Mouse (Mus musculus) cerebellum, adult 9-11 months (tissue): ENCODE measurements at regions not wholly inside any gene's neighbourhood (a gene's known extent, or its start where the extent isn't known, plus 50 kb on each side); places are given as distances from the start of the nearest gene placed in this dataset.
"Not testable (repeated sequence)": the region's sequence is repeated elsewhere in the genome, so short reads cannot be mapped to it uniquely, and the experiment has no call there.

Source experiments
- DNase-seq: peaks from one replicate; pipeline ENCODE4 v3.0.0; 2022

GRCm38 (mm10) chr9:25655767-25656513, 174.6 kb downstream of the Eepd1 start:
- peak; percentile 14 for DNase-seq

GRCm38 (mm10) chr9:25656534-25656933, 175.2 kb downstream of the Eepd1 start:
- no peak for DNase-seq

DNA sequence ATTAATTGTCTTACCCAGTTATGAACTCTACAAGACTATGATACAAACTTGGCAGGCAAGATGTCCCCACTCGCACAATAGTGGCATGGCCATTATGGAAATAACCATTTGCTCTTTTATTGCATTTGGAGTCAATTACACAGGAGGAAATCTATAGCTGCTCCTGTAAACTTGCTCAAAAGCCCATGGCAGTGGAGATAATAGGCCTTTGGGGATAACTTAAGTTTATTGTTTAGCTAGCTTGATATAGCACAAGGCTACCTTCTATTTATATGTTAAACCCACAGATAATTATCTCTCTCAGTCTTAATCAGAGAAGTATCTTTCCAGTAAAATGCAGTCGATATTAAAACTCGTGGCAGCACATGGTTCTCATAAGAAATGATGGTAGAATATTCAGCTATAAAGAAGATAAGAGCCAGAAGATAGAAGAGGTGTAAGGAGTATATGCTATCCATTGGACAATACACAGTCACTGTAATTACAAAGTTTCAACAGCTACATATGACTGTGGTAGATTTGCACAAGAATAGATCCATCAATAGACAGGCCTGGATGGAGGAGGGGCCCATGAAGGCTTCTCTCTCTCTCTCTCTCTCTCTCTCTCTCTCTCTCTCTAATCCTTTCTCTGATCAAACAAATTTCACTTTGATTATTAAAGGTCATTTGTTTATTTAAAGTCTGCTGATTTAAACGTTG, 202.4 kb downstream of the Eepd1 start:
- DNase-seq = no peak

GRCm38 (mm10) chr9:25693632-25694031, 212.3 kb downstream of the Eepd1 start:
- peak; percentile 4 for DNase-seq

DNA sequence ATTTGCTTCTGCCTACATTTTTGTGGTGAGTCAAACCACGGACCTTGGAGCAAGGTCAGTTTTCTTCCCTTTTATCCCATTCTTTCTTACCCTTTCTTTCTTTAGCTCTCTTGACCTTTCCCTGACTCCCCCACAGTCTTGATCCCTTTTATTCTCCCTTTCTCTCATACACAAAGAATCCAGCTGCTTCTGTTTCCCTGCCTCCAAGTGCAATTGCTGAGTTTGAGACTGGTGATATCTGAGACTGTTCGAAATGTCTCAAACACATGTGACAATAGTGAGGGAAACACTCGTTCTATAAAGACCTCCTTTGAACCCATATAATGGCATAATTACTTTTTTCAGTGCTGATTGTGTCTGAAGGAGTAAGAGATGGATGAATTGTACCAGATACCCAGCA, 213.7 kb downstream of the Eepd1 start:
- DNase-seq = no peak

- no peak for DNase-seq
These were observed 232.3 kb downstream of the Eepd1 start for GRCm38 (mm10) chr9:25713636-25714035.

DNA sequence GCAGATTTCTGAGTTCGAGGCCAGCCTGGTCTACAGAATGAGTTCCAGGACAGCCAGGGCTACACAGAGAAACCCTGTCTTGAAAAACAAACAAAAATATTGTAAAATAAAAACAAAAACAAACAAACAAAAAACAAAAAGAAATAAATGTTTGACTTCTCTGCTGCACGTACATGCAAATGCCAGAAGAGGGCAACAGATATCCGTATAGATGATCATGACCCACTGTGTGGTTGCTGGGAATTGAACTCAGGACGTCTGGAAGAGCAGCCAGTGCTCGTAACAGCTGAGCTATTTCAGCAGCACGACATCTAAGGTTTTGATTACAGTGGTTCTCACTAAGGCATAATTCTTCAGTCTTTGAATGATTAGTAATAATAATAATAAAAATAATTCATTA, 262.8 kb downstream of the Eepd1 start:
- DNase-seq = no peak

GRCm38 (mm10) chr9:25751138-25751537, 269.8 kb downstream of the Eepd1 start:
- no peak for DNase-seq

DNA sequence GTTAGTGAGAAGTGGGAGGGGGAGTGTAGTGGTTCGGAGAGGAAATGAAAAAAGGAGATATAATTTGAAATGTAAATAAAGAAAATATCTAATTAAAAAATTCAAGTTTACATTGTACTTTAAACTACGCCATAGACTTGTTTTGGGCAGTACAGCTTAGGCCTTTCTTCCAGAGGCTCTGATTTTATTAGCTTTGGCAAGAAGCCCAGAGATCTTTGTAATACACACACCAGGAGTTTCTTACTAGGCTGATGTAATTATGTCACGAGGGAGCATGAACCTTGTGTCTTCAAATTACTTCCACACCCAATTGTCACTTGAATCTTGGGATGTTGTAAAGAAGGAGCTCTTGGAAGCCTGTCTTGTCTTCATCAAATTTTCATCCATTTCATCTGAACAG, 292.6 kb downstream of the Eepd1 start:
- no peak for DNase-seq

GRCm38 (mm10) chr9:25782631-25783030, 301.3 kb downstream of the Eepd1 start:
- no peak for DNase-seq

GRCm38 (mm10) chr9:25795142-25795910, 314.0 kb downstream of the Eepd1 start:
- DNase-seq = no peak

- DNase-seq = no peak
These were observed 328.2 kb downstream of the Eepd1 start for GRCm38 (mm10) chr9:25809562-25809961.

- DNase-seq = no peak
These were observed 351.9 kb downstream of the Eepd1 start for GRCm38 (mm10) chr9:25833295-25833694.

GRCm38 (mm10) chr9:25849914-25850313, 368.6 kb downstream of the Eepd1 start:
- DNase-seq = not testable (repeated sequence)

GRCm38 (mm10) chr9:25850608-25851007, 369.3 kb downstream of the Eepd1 start:
- not testable (repeated sequence) for DNase-seq

DNA sequence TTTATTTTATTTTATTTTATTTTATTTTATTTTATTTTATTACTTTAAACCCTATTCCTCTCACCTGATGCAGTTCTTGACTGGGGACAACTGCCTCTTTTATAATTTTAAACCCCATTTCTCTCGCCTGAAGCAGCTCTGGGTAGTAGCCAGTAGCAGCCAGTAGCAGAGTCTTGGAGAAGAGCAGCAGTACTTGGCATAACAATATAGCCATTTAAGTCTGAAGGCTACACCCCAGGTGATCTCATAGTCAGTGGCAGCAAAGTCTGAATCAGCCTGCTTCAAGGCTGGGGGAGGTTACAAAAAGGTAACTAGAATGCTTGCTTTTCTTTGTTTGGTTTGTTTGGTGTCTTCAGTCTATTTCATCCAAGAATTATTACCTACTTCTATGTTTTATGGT, 373.2 kb downstream of the Eepd1 start:
- DNase-seq = no peak

DNA sequence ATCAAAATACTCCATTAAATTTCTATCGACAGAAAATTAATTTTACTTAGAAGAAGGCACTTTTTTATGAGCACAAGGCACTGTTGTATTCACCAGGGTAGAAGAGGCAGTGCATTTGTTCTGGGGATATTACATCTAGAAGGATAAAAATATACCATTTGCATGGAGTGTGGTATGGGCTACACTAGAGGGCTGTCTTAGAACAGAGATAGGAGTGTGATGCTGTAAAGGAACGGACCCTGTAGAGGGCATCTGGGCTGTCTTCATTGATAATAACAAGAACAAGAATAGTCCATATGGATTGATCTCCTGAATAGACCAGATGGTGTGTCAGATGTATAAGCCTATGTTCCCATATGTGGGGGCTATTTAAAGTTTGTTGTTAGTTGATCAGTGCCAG, 388.9 kb downstream of the Eepd1 start:
- DNase-seq = no peak

GRCm38 (mm10) chr9:25896333-25896905, 415.1 kb downstream of the Eepd1 start:
- DNase-seq = no peak
